Mouse (Mus musculus) heart, adult 2 months (tissue): ENCODE results near the gene Mllt3.

Experiments used
- CTCF ChIP-seq: fragments of 200-600 bp; IDR thresholded peaks from 2 replicates; pipeline ENCODE4 v1.8.1; 2022; ENCODE audit warnings: antibody characterized with exemption, mild to moderate bottlenecking, moderate library complexity
- EP300 ChIP-seq: fragments of 200-500 bp; IDR thresholded peaks from 2 replicates; pipeline ENCODE4 v1.6.1; 2011; ENCODE audit warnings: low read depth, low read length, control low read depth; ENCODE audit not compliant: insufficient read depth
- POLR2A ChIP-seq: fragments of 200-500 bp; IDR thresholded peaks from 2 replicates; pipeline ENCODE4 v1.6.1; 2011; ENCODE audit warnings: mild to moderate bottlenecking, low read depth, low read length, control low read depth; ENCODE audit not compliant: insufficient read depth

DNA sequence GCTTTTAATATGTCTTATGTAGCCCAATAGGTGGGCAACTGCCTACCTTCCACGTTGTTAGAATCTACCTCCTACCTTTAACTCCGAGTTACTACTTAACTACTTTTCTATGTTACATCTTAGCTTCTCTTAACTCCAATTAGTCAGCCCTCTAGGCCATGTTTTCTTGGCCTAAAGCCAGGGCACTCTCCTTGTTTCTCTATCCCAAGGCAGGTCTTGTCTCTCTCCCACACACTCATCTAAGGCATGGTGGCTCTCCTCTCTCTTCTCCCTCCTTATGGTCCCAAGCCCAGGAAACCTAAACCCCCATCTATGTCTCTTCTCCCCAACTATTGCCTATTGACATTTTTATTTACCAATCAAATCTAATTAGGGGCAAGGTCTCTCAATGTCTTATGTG, 273.5 kb downstream of the Mllt3 start:
- TF ChIP-seq POLR2A, result no peak
- TF ChIP-seq CTCF, result no peak
- TF ChIP-seq EP300, result no peak
